Mouse (Mus musculus): ENCODE results near the gene Vav2. TPM values are rescaled to one million over a fixed set of nuclear protein-coding genes. Genes with fewer than 3 reads are reported as not detected.

The Vav2 gene
- polyA plus RNA-seq, 1 experiment, result not detected

GRCm38 (mm10) chr2:27340682-27341081 lies 86.2 kb downstream of the Vav2 start:
- H3K4me3 ChIP-seq (ENCODE audit: insufficient read depth, low read depth, low read length), result no peak overlapping the region
- WGBS, result 78% methylated on average over 6 of the region's 6 CpGs
- TF ChIP-seq POLR2A (IDR thresholded peaks at IDR 0.05; ENCODE audit: insufficient read depth, low read depth, low read length), result no peak
- no peak overlapping the region for H3K27ac ChIP-seq (ENCODE audit: insufficient read depth, low read depth, low read length)
- H3K4me1 ChIP-seq (ENCODE audit: control insufficient read depth, insufficient read depth, low read length), result peaks cover 25% of the 10 kb centered on the region

- peaks cover 20% of the 10 kb centered on the region for H3K4me1 ChIP-seq (ENCODE audit: control insufficient read depth, insufficient read depth, low read length)
- H3K4me3 ChIP-seq (ENCODE audit: insufficient read depth, low read depth, low read length), result no peak overlapping the region
- 49% methylated on average over 8 of the region's 8 CpGs for WGBS
- TF ChIP-seq CTCF (IDR thresholded peaks at IDR 0.05; ENCODE audit: insufficient read depth, low read depth, low read length), result no peak
- H3K27ac ChIP-seq (ENCODE audit: insufficient read depth, low read depth, low read length), result no peak overlapping the region
Measured at GRCm38 (mm10) chr2:27339051-27339450, 87.8 kb downstream of the Vav2 start.

- TF ChIP-seq POLR2A (IDR thresholded peaks at IDR 0.05; ENCODE audit: insufficient read depth, low read depth, low read length), result no peak
- TF ChIP-seq CTCF (IDR thresholded peaks at IDR 0.05; ENCODE audit: insufficient read depth, low read depth, low read length), result no peak
- H3K4me1 ChIP-seq (ENCODE audit: control insufficient read depth, insufficient read depth, low read length), result peaks cover 16% of the 10 kb centered on the region
- WGBS, result 74% methylated on average over 6 of the region's 6 CpGs
- no peak overlapping the region for H3K4me3 ChIP-seq (ENCODE audit: insufficient read depth, low read depth, low read length)
- no peak overlapping the region for H3K27ac ChIP-seq (ENCODE audit: insufficient read depth, low read depth, low read length)
Measured at GRCm38 (mm10) chr2:27337261-27337660, 89.6 kb downstream of the Vav2 start.

GRCm38 (mm10) chr2:27336600-27336999 lies 90.2 kb downstream of the Vav2 start:
- Histone ChIP-seq H3K4me3 (ENCODE audit: insufficient read depth, low read depth, low read length) (no peak overlapping the region), H3K4me1 (ENCODE audit: control insufficient read depth, insufficient read depth, low read length) (peaks cover 16% of the 10 kb centered on the region), H3K27ac (ENCODE audit: insufficient read depth, low read depth, low read length) (no peak overlapping the region)
- no peak for TF ChIP-seq POLR2A (IDR thresholded peaks at IDR 0.05; ENCODE audit: insufficient read depth, low read depth, low read length)
- no peak for TF ChIP-seq CTCF (IDR thresholded peaks at IDR 0.05; ENCODE audit: insufficient read depth, low read depth, low read length)
- 81% methylated on average over 9 of the region's 9 CpGs for WGBS

- Histone ChIP-seq H3K4me1 (ENCODE audit: control insufficient read depth, insufficient read depth, low read length) (peaks cover 26% of the 10 kb centered on the region), H3K4me3 (ENCODE audit: insufficient read depth, low read depth, low read length) (no peak overlapping the region), H3K27ac (ENCODE audit: insufficient read depth, low read depth, low read length) (no peak overlapping the region)
- TF ChIP-seq POLR2A (IDR thresholded peaks at IDR 0.05; ENCODE audit: insufficient read depth, low read depth, low read length) (no peak), CTCF (IDR thresholded peaks at IDR 0.05; ENCODE audit: insufficient read depth, low read depth, low read length) (no peak)
- 54% methylated on average over 4 of the region's 4 CpGs for WGBS
Measured at GRCm38 (mm10) chr2:27334816-27335215, 92.0 kb downstream of the Vav2 start.

GRCm38 (mm10) chr2:27331560-27331959 lies 95.3 kb downstream of the Vav2 start:
- no peak overlapping the region for H3K27ac ChIP-seq (ENCODE audit: insufficient read depth, low read depth, low read length)
- no peak for TF ChIP-seq POLR2A (IDR thresholded peaks at IDR 0.05; ENCODE audit: insufficient read depth, low read depth, low read length)
- TF ChIP-seq CTCF (IDR thresholded peaks at IDR 0.05; ENCODE audit: insufficient read depth, low read depth, low read length), result no peak

GRCm38 (mm10) chr2:27330446-27330845 lies 96.4 kb downstream of the Vav2 start:
- no peak overlapping the region for H3K4me3 ChIP-seq (ENCODE audit: insufficient read depth, low read depth, low read length)
- TF ChIP-seq POLR2A (IDR thresholded peaks at IDR 0.05; ENCODE audit: insufficient read depth, low read depth, low read length) (no peak), CTCF (IDR thresholded peaks at IDR 0.05; ENCODE audit: insufficient read depth, low read depth, low read length) (no peak)
- WGBS, result 82% methylated on average over 8 of the region's 8 CpGs
- H3K27ac ChIP-seq (ENCODE audit: insufficient read depth, low read depth, low read length), result no peak overlapping the region
- H3K4me1 ChIP-seq (ENCODE audit: control insufficient read depth, insufficient read depth, low read length), result peaks cover 15% of the 10 kb centered on the region

More at GRCm38 (mm10) chr2:27331560-27331959, 95.3 kb downstream of the Vav2 start:
- WGBS, result 65% methylated on average over 5 of the region's 5 CpGs
- H3K4me3 ChIP-seq (ENCODE audit: insufficient read depth, low read depth, low read length), result no peak overlapping the region
- H3K4me1 ChIP-seq (ENCODE audit: control insufficient read depth, insufficient read depth, low read length), result peaks cover 17% of the 10 kb centered on the region

GRCm38 (mm10) chr2:27329386-27330060 lies 97.3 kb downstream of the Vav2 start:
- Histone ChIP-seq H3K4me3 (ENCODE audit: insufficient read depth, low read depth, low read length) (no peak overlapping the region), H3K27ac (ENCODE audit: insufficient read depth, low read depth, low read length) (no peak overlapping the region), H3K4me1 (ENCODE audit: control insufficient read depth, insufficient read depth, low read length) (peaks cover 15% of the 10 kb centered on the region)
- WGBS, result 97% methylated on average over 10 of the region's 10 CpGs
- TF ChIP-seq POLR2A (IDR thresholded peaks at IDR 0.05; ENCODE audit: insufficient read depth, low read depth, low read length) (no peak), CTCF (IDR thresholded peaks at IDR 0.05; ENCODE audit: insufficient read depth, low read depth, low read length) (no peak)

- TF ChIP-seq CTCF (IDR thresholded peaks at IDR 0.05; ENCODE audit: insufficient read depth, low read depth, low read length), result no peak
- TF ChIP-seq POLR2A (IDR thresholded peaks at IDR 0.05; ENCODE audit: insufficient read depth, low read depth, low read length), result no peak
- Histone ChIP-seq H3K27ac (ENCODE audit: insufficient read depth, low read depth, low read length) (no peak overlapping the region), H3K4me3 (ENCODE audit: insufficient read depth, low read depth, low read length) (no peak overlapping the region), H3K4me1 (ENCODE audit: control insufficient read depth, insufficient read depth, low read length) (peaks cover 15% of the 10 kb centered on the region)
Measured at GRCm38 (mm10) chr2:27328613-27329041, 98.2 kb downstream of the Vav2 start.

GRCm38 (mm10) chr2:27327886-27328285 lies 98.9 kb downstream of the Vav2 start:
- Histone ChIP-seq H3K4me1 (ENCODE audit: control insufficient read depth, insufficient read depth, low read length) (peaks cover 15% of the 10 kb centered on the region), H3K4me3 (ENCODE audit: insufficient read depth, low read depth, low read length) (no peak overlapping the region), H3K27ac (ENCODE audit: insufficient read depth, low read depth, low read length) (no peak overlapping the region)
- no peak for TF ChIP-seq CTCF (IDR thresholded peaks at IDR 0.05; ENCODE audit: insufficient read depth, low read depth, low read length)
- no peak for TF ChIP-seq POLR2A (IDR thresholded peaks at IDR 0.05; ENCODE audit: insufficient read depth, low read depth, low read length)
- 87% methylated on average over 4 of the region's 4 CpGs for WGBS
